Mouse (Mus musculus) cortical plate, adult 2 months (tissue): ENCODE results near the gene Ift43. TPM values are rescaled to one million over a fixed set of nuclear protein-coding genes. Genes with fewer than 3 reads are reported as not detected.

ENCODE experiments used
- H3K27ac ChIP-seq: fragments of 200-500 bp; 2 replicates; pipeline ENCODE4 v1.5.1; 2012; ENCODE audit warnings: low read length, control low read depth, inconsistent platforms; ENCODE audit not compliant: insufficient read depth
- H3K4me1 ChIP-seq: fragments of 200-500 bp; 2 replicates; pipeline ENCODE4 v1.6.1; 2011; ENCODE audit warnings: low read length; ENCODE audit not compliant: control insufficient read depth, insufficient read depth
- H3K4me3 ChIP-seq: fragments of 200-500 bp; 2 replicates; pipeline ENCODE4 v1.5.1; 2011; ENCODE audit warnings: mild to moderate bottlenecking, low read length, control low read depth; ENCODE audit not compliant: insufficient read depth
- CTCF ChIP-seq: fragments of 200-500 bp; IDR thresholded peaks from 2 replicates; pipeline ENCODE4 v1.5.1; 2011; ENCODE audit warnings: mild to moderate bottlenecking, control low read depth, low read length; ENCODE audit not compliant: insufficient read depth; ENCODE audit errors: extremely low read depth
- POLR2A ChIP-seq: fragments of 200-500 bp; IDR thresholded peaks from 2 replicates; pipeline ENCODE4 v1.6.1; 2011; ENCODE audit warnings: mild to moderate bottlenecking, low read length, control low read depth; ENCODE audit not compliant: insufficient read depth; ENCODE audit errors: extremely low read depth
- polyA plus RNA-seq: library from polyadenylated mRNA; depleted of rRNA; stranded (reverse); fragments of >200 nt; gene quantifications from 2 replicates; pipeline ENCODE4 v1.2.3, GENCODE M21; 2012

Ift43 gene
- polyA plus RNA-seq, 1 experiment: 22.1 TPM

DNA sequence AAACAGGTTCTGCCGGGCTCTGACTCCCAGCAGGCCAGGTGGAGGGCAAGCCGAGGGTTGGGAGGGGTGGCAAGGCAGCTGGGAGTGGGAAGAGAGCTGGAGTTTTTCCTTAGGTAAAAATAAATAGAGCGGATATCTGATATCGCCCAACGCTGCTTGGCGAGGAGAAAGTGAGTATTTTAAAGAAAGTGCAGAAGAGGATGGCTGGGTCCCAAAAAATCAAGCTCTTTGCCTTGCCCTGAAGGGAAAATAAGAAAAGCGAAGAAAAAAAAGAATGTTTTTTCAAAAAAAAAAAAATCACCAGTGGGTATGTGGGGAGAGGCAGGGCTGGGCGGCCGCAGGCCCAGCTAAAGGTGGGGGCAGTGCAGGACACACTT is 4.2 kb upstream of the Ift43 start:
- TF ChIP-seq POLR2A (no peak), CTCF (no peak)
- Histone ChIP-seq H3K4me1 (no peaks in the 10 kb centered on the region; the same call in 1 of the 2 replicates), H3K27ac (no peak overlapping the region), H3K4me3 (peak overlapping the region; percentile 44)

DNA sequence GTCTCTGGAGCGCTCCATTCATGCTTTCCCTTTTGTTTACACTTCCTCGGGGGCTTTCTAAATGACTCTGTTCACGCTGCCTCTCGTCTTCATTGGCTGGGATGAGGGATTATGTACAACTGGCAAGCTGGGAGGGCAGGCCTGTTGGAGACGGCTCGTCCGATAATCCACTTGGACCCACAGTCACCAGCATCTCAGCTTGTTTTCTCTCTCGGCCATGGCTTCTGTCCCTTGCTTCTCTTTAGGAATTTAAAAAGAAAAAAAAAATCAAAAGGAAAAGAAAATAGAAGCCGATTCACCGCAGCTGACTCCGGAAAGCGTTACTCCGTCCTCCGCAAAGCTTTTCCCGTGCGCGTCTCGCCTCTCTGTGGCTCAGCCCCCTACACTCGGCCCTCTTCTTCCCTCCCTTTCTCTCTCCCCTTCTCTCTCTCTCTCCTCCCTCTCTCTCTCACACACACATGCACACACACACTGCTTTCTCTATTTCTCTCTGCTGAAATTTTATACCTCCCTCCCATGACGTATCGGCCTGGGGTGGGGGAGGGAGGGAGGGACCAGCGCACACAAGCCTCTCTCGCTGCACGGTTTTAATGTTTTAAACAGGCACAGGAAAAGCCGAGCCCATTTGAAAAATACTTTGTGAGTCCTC is 3.7 kb upstream of the Ift43 start, which contains the start of gene Tgfb3:
Tgfb3 (minus strand) TSS at position 489 of the 649 bp plus-strand sequence.
- Histone ChIP-seq H3K4me3 (peak within 1 kb of the TSS; percentile 44), H3K27ac (0 out of 2 replicates have a peak within 1 kb of the TSS, but pooled peaks have one; percentile 30), H3K4me1 (no peaks in the 10 kb centered on the region; the same call in 1 of the 2 replicates)
- peak; percentile 33 for TF ChIP-seq POLR2A
- TF ChIP-seq CTCF: no peak

- Histone ChIP-seq H3K4me3 (peak overlapping the region; percentile 44), H3K27ac (no peak overlapping the region)
- TF ChIP-seq CTCF (peak; percentile 77), POLR2A (no peak)
Observed at GRCm38 (mm10) chr12:86079202-86079667, 3.1 kb upstream of the Ift43 start.

DNA sequence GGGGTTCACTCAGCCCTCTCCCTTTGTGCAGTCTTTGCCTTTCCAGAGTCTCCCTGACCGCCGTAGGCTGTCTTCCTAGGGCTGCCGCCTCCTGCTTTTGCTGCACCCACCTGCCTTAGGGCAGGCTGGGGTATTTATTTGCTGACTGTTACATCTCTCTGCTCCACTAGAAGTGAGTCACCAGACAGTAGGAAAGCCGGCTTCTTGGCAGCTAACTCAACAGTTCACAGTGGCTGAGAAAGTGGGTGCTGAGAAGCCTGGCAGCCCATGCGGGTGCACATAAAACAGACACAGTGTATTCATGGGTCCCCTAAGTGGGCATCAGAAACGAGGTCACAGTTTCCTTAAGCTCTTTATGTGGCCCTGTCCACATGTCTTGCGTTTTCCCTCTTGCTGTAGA is 3.5 kb downstream of the Ift43 start:
- H3K4me1 ChIP-seq: peaks cover 9% of the 10 kb centered on the region; the same call in 1 of the 2 replicates
- H3K27ac ChIP-seq: no peak overlapping the region
- H3K4me3 ChIP-seq: no peak overlapping the region
- TF ChIP-seq CTCF: no peak
- TF ChIP-seq POLR2A: no peak

More at GRCm38 (mm10) chr12:86079202-86079667, 3.1 kb upstream of the Ift43 start:
- H3K4me1 ChIP-seq: no peaks in the 10 kb centered on the region; the same call in 1 of the 2 replicates

- no peak for TF ChIP-seq CTCF
- TF ChIP-seq POLR2A: no peak
- no peak overlapping the region for H3K27ac ChIP-seq
Observed at GRCm38 (mm10) chr12:86086550-86086949, 4.2 kb downstream of the Ift43 start.

GRCm38 (mm10) chr12:86088042-86088441 is 5.7 kb downstream of the Ift43 start:
- H3K4me3 ChIP-seq: no peak overlapping the region
- TF ChIP-seq CTCF: no peak
- H3K27ac ChIP-seq: no peak overlapping the region
- H3K4me1 ChIP-seq: peaks cover 9% of the 10 kb centered on the region; the same call in 1 of the 2 replicates

More at GRCm38 (mm10) chr12:86086550-86086949, 4.2 kb downstream of the Ift43 start:
- peaks cover 9% of the 10 kb centered on the region; the same call in 1 of the 2 replicates for H3K4me1 ChIP-seq
- no peak overlapping the region for H3K4me3 ChIP-seq

- no peak for TF ChIP-seq POLR2A
- no peak for TF ChIP-seq CTCF
- Histone ChIP-seq H3K4me1 (peaks cover 9% of the 10 kb centered on the region; the same call in 1 of the 2 replicates), H3K27ac (no peak overlapping the region), H3K4me3 (no peak overlapping the region)
Observed at GRCm38 (mm10) chr12:86090764-86091163, 8.4 kb downstream of the Ift43 start.

GRCm38 (mm10) chr12:86091601-86092132 is 9.3 kb downstream of the Ift43 start:
- Histone ChIP-seq H3K4me3 (no peak overlapping the region), H3K27ac (no peak overlapping the region), H3K4me1 (peaks cover 6% of the 10 kb centered on the region; the same call in 1 of the 2 replicates)
- no peak for TF ChIP-seq POLR2A
- TF ChIP-seq CTCF: no peak

- no peak for TF ChIP-seq CTCF
- no peak for TF ChIP-seq POLR2A
- Histone ChIP-seq H3K27ac (no peak overlapping the region), H3K4me3 (no peak overlapping the region), H3K4me1 (peaks cover 5% of the 10 kb centered on the region; the same call in 1 of the 2 replicates)
Observed at GRCm38 (mm10) chr12:86094075-86094474, 11.7 kb downstream of the Ift43 start.

GRCm38 (mm10) chr12:86095806-86096205 is 13.5 kb downstream of the Ift43 start:
- Histone ChIP-seq H3K4me3 (no peak overlapping the region), H3K27ac (no peak overlapping the region), H3K4me1 (no peaks in the 10 kb centered on the region; the same call in 1 of the 2 replicates)
- TF ChIP-seq POLR2A: no peak
